Mouse (Mus musculus) stomach, embryonic 14.5 days (tissue): ENCODE data around the gene Hspd1. TPM values are rescaled to one million over a fixed set of nuclear protein-coding genes. Genes with fewer than 3 reads are reported as not detected.

Experiments used
- ATAC-seq: fragments of 200-750 bp; cut with Nextera tagmentation; 2 replicates; pipeline ENCODE4 v1.8.0; 2017; ENCODE audit warnings: low read depth, moderate TSS enrichment; ENCODE audit not compliant: insufficient number of reproducible peaks, insufficient read depth, low FRiP score
- H3K27ac ChIP-seq: fragments of 300-500 bp; sonication (generic); 2 replicates; pipeline ENCODE4 v1.5.1; 2014; ENCODE audit warnings: mild to moderate bottlenecking, low read length, moderate library complexity, mixed read lengths
- H3K27me3 ChIP-seq: fragments of 300-500 bp; sonication (generic); 2 replicates; pipeline ENCODE4 v1.6.1; 2014; ENCODE audit warnings: low read length, control low read depth, mixed read lengths; ENCODE audit not compliant: control insufficient read depth, insufficient read depth
- H3K36me3 ChIP-seq: fragments of 300-500 bp; sonication (generic); 2 replicates; pipeline ENCODE4 v1.6.1; 2014; ENCODE audit warnings: mild to moderate bottlenecking, control low read depth, low read length, moderate library complexity, mixed read lengths; ENCODE audit not compliant: control insufficient read depth, insufficient read depth
- H3K4me1 ChIP-seq: fragments of 300-500 bp; sonication (generic); 2 replicates; pipeline ENCODE4 v1.6.1; 2014; ENCODE audit warnings: low read length, control low read depth, mixed read lengths; ENCODE audit not compliant: control insufficient read depth, insufficient read depth
- H3K4me2 ChIP-seq: fragments of 300-500 bp; sonication (generic); replicated peaks from 2 replicates; pipeline ENCODE4 v1.6.1; 2014; ENCODE audit warnings: low read depth, low read length, control low read depth
- H3K4me3 ChIP-seq: fragments of 300-500 bp; sonication (generic); 2 replicates; pipeline ENCODE4 v1.5.1; 2014; ENCODE audit warnings: low read depth, low read length, control low read depth
- H3K9ac ChIP-seq: fragments of 300-500 bp; sonication (generic); replicated peaks from 2 replicates; pipeline ENCODE4 v1.6.1; 2014; ENCODE audit warnings: low read depth, mild to moderate bottlenecking, control low read depth, low read length, moderate library complexity, mixed read lengths
- H3K9me3 ChIP-seq: fragments of 300-500 bp; sonication (generic); 2 replicates; pipeline ENCODE4 v1.6.1; 2016; ENCODE audit warnings: low read depth, low read length, control low read depth; ENCODE audit not compliant: control insufficient read depth
- WGBS: fragments of 180-500 bp; shearing (Covaris S2); extraction: QIAGEN DNeasy Blood & Tissue Kit; methylation state at CpG from one replicate; pipeline ENCODE4 v1.1.7; 2014; 5-methylcytosine and 5-hydroxymethylcytosine counted together
- polyA plus RNA-seq: library from polyadenylated mRNA; unstranded; fragments of >200 nt; fragmentation: Nextera tagmentation; extraction: Ambion mirVana; gene quantifications from 2 replicates; pipeline ENCODE4 v1.2.1, GENCODE M21; 2014

Gene Hspd1
- polyA plus RNA-seq, 1 experiment from 2014 or later: 298 TPM

- H3K36me3 ChIP-seq: no peaks in the 10 kb centered on the region
- no peak overlapping the region for H3K4me2 ChIP-seq
- ATAC-seq: no peak
- H3K4me3 ChIP-seq: no peak overlapping the region
- H3K27ac ChIP-seq: no peak overlapping the region
- H3K4me1 ChIP-seq: no peaks in the 10 kb centered on the region
- no peaks in the 10 kb centered on the region for H3K27me3 ChIP-seq
- H3K9me3 ChIP-seq: peaks cover 6% of the 10 kb centered on the region; the same call in 1 of the 2 replicates
- WGBS: 84% methylated on average over 4 of the region's 4 CpGs
- H3K9ac ChIP-seq: no peak overlapping the region
These were observed 46.4 kb downstream of the Hspd1 start for GRCm38 (mm10) chr1:55041691-55042090.

GRCm38 (mm10) chr1:55039944-55040343 lies 48.1 kb downstream of the Hspd1 start:
- no peak overlapping the region for H3K27ac ChIP-seq
- no peaks in the 10 kb centered on the region for H3K27me3 ChIP-seq
- H3K4me2 ChIP-seq: no peak overlapping the region
- no peak overlapping the region for H3K4me3 ChIP-seq
- no peaks in the 10 kb centered on the region for H3K36me3 ChIP-seq
- 85% methylated on average over 1 of the region's 1 CpGs for WGBS
- no peak for ATAC-seq
- H3K9me3 ChIP-seq: peaks cover 6% of the 10 kb centered on the region; the same call in 1 of the 2 replicates
- H3K9ac ChIP-seq: no peak overlapping the region
- no peaks in the 10 kb centered on the region for H3K4me1 ChIP-seq

- no peak overlapping the region for H3K9ac ChIP-seq
- ATAC-seq: no peak
- H3K4me1 ChIP-seq: no peaks in the 10 kb centered on the region
- no peaks in the 10 kb centered on the region for H3K36me3 ChIP-seq
- no peaks in the 10 kb centered on the region for H3K9me3 ChIP-seq
- no peaks in the 10 kb centered on the region for H3K27me3 ChIP-seq
- H3K4me2 ChIP-seq: no peak overlapping the region
- no peak overlapping the region for H3K27ac ChIP-seq
- H3K4me3 ChIP-seq: no peak overlapping the region
These were observed 56.8 kb downstream of the Hspd1 start for GRCm38 (mm10) chr1:55031026-55031779.

- no peak overlapping the region for H3K4me3 ChIP-seq
- H3K36me3 ChIP-seq: no peaks in the 10 kb centered on the region
- H3K4me2 ChIP-seq: no peak overlapping the region
- no peaks in the 10 kb centered on the region for H3K27me3 ChIP-seq
- H3K9me3 ChIP-seq: no peaks in the 10 kb centered on the region
- WGBS: 64% methylated on average over 4 of the region's 4 CpGs
- H3K27ac ChIP-seq: no peak overlapping the region
- H3K4me1 ChIP-seq: no peaks in the 10 kb centered on the region
- H3K9ac ChIP-seq: no peak overlapping the region
- no peak for ATAC-seq
These were observed 58.6 kb downstream of the Hspd1 start for GRCm38 (mm10) chr1:55029446-55029845.

- Histone ChIP-seq H3K4me1 (no peaks in the 10 kb centered on the region), H3K4me2 (no peak overlapping the region), H3K9ac (no peak overlapping the region), H3K9me3 (no peaks in the 10 kb centered on the region), H3K27me3 (no peaks in the 10 kb centered on the region), H3K4me3 (no peak overlapping the region), H3K36me3 (no peaks in the 10 kb centered on the region), H3K27ac (no peak overlapping the region)
- no peak for ATAC-seq
- WGBS: 80% methylated on average over 11 of the region's 11 CpGs
These were observed 59.4 kb downstream of the Hspd1 start for GRCm38 (mm10) chr1:55028512-55029249.

GRCm38 (mm10) chr1:55027966-55028365 lies 60.1 kb downstream of the Hspd1 start:
- H3K36me3 ChIP-seq: no peaks in the 10 kb centered on the region
- no peaks in the 10 kb centered on the region for H3K27me3 ChIP-seq
- H3K27ac ChIP-seq: no peak overlapping the region
- no peak for ATAC-seq
- peak overlapping the region; percentile 44 for H3K4me2 ChIP-seq
- no peak overlapping the region for H3K9ac ChIP-seq
- peak overlapping the region; percentile 98; the same call in 1 of the 2 replicates for H3K4me3 ChIP-seq
- 93% methylated on average over 1 of the region's 1 CpGs for WGBS
- H3K4me1 ChIP-seq: no peaks in the 10 kb centered on the region
- H3K9me3 ChIP-seq: no peaks in the 10 kb centered on the region

Other genes with a start within 250 kb of the Hspd1 start
- 22.5 and 23.7 TPM in 2 replicates for gene Ankrd44, start 161.9 kb downstream of the Hspd1 start, polyA plus RNA-seq
- gene Sf3b1, start 60.8 kb downstream of the Hspd1 start, polyA plus RNA-seq: 334 and 363 TPM in 2 replicates
- gene Coq10b, start 35.5 kb downstream of the Hspd1 start, polyA plus RNA-seq: 19.7 and 24.1 TPM in 2 replicates
- 407 and 441 TPM in 2 replicates for gene Hspe1, start 111 bp downstream of the Hspd1 start, polyA plus RNA-seq
- 159 and 162 TPM in 2 replicates for gene Mob4, start 43.0 kb upstream of the Hspd1 start, polyA plus RNA-seq
- 12.8 and 12.9 TPM in 2 replicates for gene Rftn2, start 138.5 kb upstream of the Hspd1 start, polyA plus RNA-seq
- 2.7 and 3.0 TPM in 2 replicates for gene Mars2, start 148.9 kb upstream of the Hspd1 start, polyA plus RNA-seq